Mouse (Mus musculus): ENCODE results near the gene Adam12. TPM values are rescaled to one million over a fixed set of nuclear protein-coding genes. Genes with fewer than 3 reads are reported as not detected.

Gene Adam12
- polyA plus RNA-seq, 1 experiment: not detected

DNA sequence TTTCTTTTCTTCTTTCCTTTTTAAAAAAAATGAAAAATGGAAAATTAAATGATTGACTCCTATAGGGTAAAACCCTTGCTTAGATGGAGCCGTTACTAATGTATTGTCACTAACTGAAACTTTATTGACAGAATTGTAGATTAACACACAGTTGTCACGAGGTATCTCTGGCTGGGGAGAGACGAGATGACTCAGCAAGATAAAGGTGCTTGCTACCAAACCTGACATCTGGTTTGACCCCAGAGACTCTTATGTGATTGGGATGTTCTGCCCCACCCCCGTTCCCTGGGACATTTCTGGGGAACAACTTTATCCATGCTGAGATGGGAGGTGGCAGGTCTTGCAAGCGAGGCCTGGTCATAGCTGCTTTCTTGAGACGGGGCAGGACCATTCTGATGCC is 118.1 kb downstream of the Adam12 start:
- WGBS: 93% methylated on average over 6 of the region's 6 CpGs
- Histone ChIP-seq H3K27ac (ENCODE audit: insufficient read depth, low read depth, low read length) (no peak overlapping the region), H3K4me1 (ENCODE audit: control insufficient read depth, insufficient read depth, low read length) (no peaks in the 10 kb centered on the region), H3K4me3 (ENCODE audit: insufficient read depth, low read depth, low read length) (no peak overlapping the region)
- TF ChIP-seq CTCF (IDR thresholded peaks at IDR 0.05; ENCODE audit: insufficient read depth, low read depth, low read length) (no peak), POLR2A (IDR thresholded peaks at IDR 0.05; ENCODE audit: insufficient read depth, low read depth, low read length) (no peak)

- Histone ChIP-seq H3K4me1 (ENCODE audit: control insufficient read depth, insufficient read depth, low read length) (no peaks in the 10 kb centered on the region), H3K4me3 (ENCODE audit: insufficient read depth, low read depth, low read length) (no peak overlapping the region), H3K27ac (ENCODE audit: insufficient read depth, low read depth, low read length) (no peak overlapping the region)
- WGBS: 71% methylated on average over 1 of the region's 1 CpGs
- TF ChIP-seq POLR2A (IDR thresholded peaks at IDR 0.05; ENCODE audit: insufficient read depth, low read depth, low read length) (no peak), CTCF (IDR thresholded peaks at IDR 0.05; ENCODE audit: insufficient read depth, low read depth, low read length) (no peak)
Measured at GRCm38 (mm10) chr7:134110116-134110515, 121.8 kb downstream of the Adam12 start.

GRCm38 (mm10) chr7:134107849-134108248 is 124.1 kb downstream of the Adam12 start:
- WGBS: 75% methylated on average over 3 of the region's 3 CpGs
- H3K27ac ChIP-seq (ENCODE audit: insufficient read depth, low read depth, low read length): no peak overlapping the region
- TF ChIP-seq POLR2A (IDR thresholded peaks at IDR 0.05; ENCODE audit: insufficient read depth, low read depth, low read length) (no peak), CTCF (IDR thresholded peaks at IDR 0.05; ENCODE audit: insufficient read depth, low read depth, low read length) (no peak)

GRCm38 (mm10) chr7:134099010-134099409 is 132.9 kb downstream of the Adam12 start:
- no peak overlapping the region for H3K27ac ChIP-seq (ENCODE audit: insufficient read depth, low read depth, low read length)
- 29% methylated on average over 4 of the region's 4 CpGs for WGBS

More at GRCm38 (mm10) chr7:134107849-134108248, 124.1 kb downstream of the Adam12 start:
- Histone ChIP-seq H3K4me3 (ENCODE audit: insufficient read depth, low read depth, low read length) (no peak overlapping the region), H3K4me1 (ENCODE audit: control insufficient read depth, insufficient read depth, low read length) (no peaks in the 10 kb centered on the region)

GRCm38 (mm10) chr7:134097861-134098260 is 134.1 kb downstream of the Adam12 start:
- 99% methylated on average over 2 of the region's 2 CpGs for WGBS
- TF ChIP-seq CTCF (IDR thresholded peaks at IDR 0.05; ENCODE audit: insufficient read depth, low read depth, low read length): no peak
- TF ChIP-seq POLR2A (IDR thresholded peaks at IDR 0.05; ENCODE audit: insufficient read depth, low read depth, low read length): no peak
- peaks cover 3% of the 10 kb centered on the region for H3K4me1 ChIP-seq (ENCODE audit: control insufficient read depth, insufficient read depth, low read length)
- H3K27ac ChIP-seq (ENCODE audit: insufficient read depth, low read depth, low read length): no peak overlapping the region
- no peak overlapping the region for H3K4me3 ChIP-seq (ENCODE audit: insufficient read depth, low read depth, low read length)

More at GRCm38 (mm10) chr7:134099010-134099409, 132.9 kb downstream of the Adam12 start:
- no peak for TF ChIP-seq POLR2A (IDR thresholded peaks at IDR 0.05; ENCODE audit: insufficient read depth, low read depth, low read length)
- no peak for TF ChIP-seq CTCF (IDR thresholded peaks at IDR 0.05; ENCODE audit: insufficient read depth, low read depth, low read length)
- H3K4me1 ChIP-seq (ENCODE audit: control insufficient read depth, insufficient read depth, low read length): peaks cover 3% of the 10 kb centered on the region
- no peak overlapping the region for H3K4me3 ChIP-seq (ENCODE audit: insufficient read depth, low read depth, low read length)

GRCm38 (mm10) chr7:134093871-134094270 is 138.1 kb downstream of the Adam12 start:
- WGBS: 27% methylated on average over 2 of the region's 2 CpGs
- Histone ChIP-seq H3K4me1 (ENCODE audit: control insufficient read depth, insufficient read depth, low read length) (peaks cover under 1% of the 10 kb centered on the region), H3K4me3 (ENCODE audit: insufficient read depth, low read depth, low read length) (no peak overlapping the region), H3K27ac (ENCODE audit: insufficient read depth, low read depth, low read length) (no peak overlapping the region)
- TF ChIP-seq CTCF (IDR thresholded peaks at IDR 0.05; ENCODE audit: insufficient read depth, low read depth, low read length) (no peak), POLR2A (IDR thresholded peaks at IDR 0.05; ENCODE audit: insufficient read depth, low read depth, low read length) (no peak)

GRCm38 (mm10) chr7:134090764-134091163 is 141.2 kb downstream of the Adam12 start:
- Histone ChIP-seq H3K27ac (ENCODE audit: insufficient read depth, low read depth, low read length) (no peak overlapping the region), H3K4me3 (ENCODE audit: insufficient read depth, low read depth, low read length) (no peak overlapping the region), H3K4me1 (ENCODE audit: control insufficient read depth, insufficient read depth, low read length) (no peaks in the 10 kb centered on the region)
- 70% methylated on average over 3 of the region's 3 CpGs for WGBS
- TF ChIP-seq CTCF (IDR thresholded peaks at IDR 0.05; ENCODE audit: insufficient read depth, low read depth, low read length): no peak
- TF ChIP-seq POLR2A (IDR thresholded peaks at IDR 0.05; ENCODE audit: insufficient read depth, low read depth, low read length): no peak

DNA sequence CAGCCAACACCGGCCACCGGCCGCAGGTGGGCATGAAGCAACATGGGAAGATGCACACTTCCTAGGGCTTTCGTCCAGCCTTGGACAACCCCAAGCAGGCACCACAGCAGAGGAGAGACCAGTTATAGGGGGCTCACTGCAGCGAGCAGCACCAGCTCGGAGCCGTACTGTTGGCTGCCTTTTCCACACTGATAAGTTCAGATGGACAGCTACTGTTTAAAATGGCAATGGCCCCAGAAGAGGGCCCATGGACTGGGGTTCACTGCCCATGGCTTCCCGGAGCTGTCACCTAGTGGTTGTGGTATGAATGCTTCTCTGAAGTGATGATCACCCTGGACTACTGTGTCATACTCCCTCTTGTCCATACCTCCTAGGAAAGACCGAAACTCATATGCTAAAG is 141.7 kb downstream of the Adam12 start:
- TF ChIP-seq POLR2A (IDR thresholded peaks at IDR 0.05; ENCODE audit: insufficient read depth, low read depth, low read length) (no peak), CTCF (IDR thresholded peaks at IDR 0.05; ENCODE audit: insufficient read depth, low read depth, low read length) (no peak)
- Histone ChIP-seq H3K4me3 (ENCODE audit: insufficient read depth, low read depth, low read length) (no peak overlapping the region), H3K4me1 (ENCODE audit: control insufficient read depth, insufficient read depth, low read length) (no peaks in the 10 kb centered on the region), H3K27ac (ENCODE audit: insufficient read depth, low read depth, low read length) (no peak overlapping the region)
- WGBS: 96% methylated on average over 9 of the region's 9 CpGs

DNA sequence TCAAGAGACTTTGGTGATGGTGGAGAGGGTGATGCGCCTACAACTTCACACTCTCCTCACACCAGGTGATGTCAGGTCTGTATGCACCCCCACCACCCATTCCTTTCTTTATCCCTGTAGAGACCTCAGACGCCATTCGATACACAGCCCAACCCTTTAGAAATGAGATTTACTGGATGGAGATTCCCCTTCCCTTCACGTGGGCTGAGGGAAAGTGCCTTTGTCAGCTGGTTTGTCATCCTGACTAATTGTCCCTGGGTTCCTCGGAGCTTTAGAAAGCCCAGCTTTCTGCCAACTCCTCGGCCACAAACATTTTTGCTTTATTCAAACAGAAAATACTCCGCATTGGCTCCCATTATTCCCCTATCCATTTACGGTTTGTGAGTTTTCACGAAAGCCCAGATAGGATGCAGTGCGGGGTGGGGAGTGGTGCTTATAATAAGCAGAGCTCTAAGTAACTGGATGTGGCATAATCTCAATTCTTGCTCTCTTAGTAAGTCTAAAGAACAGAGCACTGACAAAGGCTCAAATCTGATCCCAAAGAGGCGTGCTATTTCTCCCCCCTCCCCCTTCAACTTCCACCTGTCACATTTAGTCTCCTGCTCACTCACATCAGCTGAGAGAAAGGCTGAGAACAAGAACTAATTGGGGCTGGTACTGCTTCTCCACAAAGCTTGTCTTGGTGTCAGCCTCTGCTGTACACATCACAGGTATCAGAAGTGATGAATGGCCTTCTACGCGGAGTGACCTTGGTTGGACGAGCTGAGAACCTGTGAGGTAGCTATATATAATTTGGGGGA is 143.2 kb downstream of the Adam12 start:
- Histone ChIP-seq H3K27ac (ENCODE audit: insufficient read depth, low read depth, low read length) (no peak overlapping the region), H3K4me3 (ENCODE audit: insufficient read depth, low read depth, low read length) (no peak overlapping the region), H3K4me1 (ENCODE audit: control insufficient read depth, insufficient read depth, low read length) (no peaks in the 10 kb centered on the region)
- no peak for TF ChIP-seq CTCF (IDR thresholded peaks at IDR 0.05; ENCODE audit: insufficient read depth, low read depth, low read length)
- TF ChIP-seq POLR2A (IDR thresholded peaks at IDR 0.05; ENCODE audit: insufficient read depth, low read depth, low read length): no peak
- WGBS: 62% methylated on average over 14 of the region's 14 CpGs

All from olfactory bulb, adult 2 months (tissue).